Mouse (Mus musculus): Measurements from ENCODE around the gene Cpm.

Gene Cpm

DNA sequence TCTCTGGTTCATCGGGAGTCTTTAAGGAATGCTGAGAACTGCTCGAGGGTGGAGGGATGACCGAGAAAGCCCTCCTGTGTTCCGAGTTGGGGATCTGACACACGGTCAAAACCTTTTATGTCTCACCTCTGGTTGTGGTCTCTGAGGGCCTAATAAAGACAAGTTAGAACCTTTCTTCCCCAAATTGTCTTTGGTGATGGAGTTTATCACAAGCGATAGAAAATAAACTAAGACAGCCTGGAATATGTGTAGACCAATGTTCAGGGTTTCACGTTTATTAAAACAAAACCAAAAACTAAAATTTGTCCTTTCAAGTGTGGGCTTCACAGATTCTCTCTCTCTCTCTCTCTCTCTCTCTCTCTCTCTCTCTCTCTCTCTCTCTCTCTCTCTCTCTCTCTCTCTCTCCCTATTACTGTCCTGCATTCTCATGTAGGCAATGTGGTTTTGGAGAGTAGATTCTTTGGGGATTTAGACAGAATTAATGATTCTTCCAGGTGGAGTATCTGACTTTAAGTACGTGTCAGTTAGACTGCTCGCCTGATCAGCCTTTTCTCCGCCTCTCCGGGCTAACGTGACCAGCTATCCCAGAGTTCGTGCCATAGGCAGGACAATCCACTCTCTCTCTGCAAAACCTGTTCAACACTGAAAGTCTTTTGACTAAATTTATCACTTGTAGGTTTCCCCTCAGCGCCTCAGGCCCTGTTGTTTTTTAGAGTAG, 35.1 kb downstream of the Cpm start:
- no peak for DNase-seq

- no peak for DNase-seq
These were observed 35.6 kb downstream of the Cpm start for GRCm38 (mm10) chr10:117664926-117665209.

DNA sequence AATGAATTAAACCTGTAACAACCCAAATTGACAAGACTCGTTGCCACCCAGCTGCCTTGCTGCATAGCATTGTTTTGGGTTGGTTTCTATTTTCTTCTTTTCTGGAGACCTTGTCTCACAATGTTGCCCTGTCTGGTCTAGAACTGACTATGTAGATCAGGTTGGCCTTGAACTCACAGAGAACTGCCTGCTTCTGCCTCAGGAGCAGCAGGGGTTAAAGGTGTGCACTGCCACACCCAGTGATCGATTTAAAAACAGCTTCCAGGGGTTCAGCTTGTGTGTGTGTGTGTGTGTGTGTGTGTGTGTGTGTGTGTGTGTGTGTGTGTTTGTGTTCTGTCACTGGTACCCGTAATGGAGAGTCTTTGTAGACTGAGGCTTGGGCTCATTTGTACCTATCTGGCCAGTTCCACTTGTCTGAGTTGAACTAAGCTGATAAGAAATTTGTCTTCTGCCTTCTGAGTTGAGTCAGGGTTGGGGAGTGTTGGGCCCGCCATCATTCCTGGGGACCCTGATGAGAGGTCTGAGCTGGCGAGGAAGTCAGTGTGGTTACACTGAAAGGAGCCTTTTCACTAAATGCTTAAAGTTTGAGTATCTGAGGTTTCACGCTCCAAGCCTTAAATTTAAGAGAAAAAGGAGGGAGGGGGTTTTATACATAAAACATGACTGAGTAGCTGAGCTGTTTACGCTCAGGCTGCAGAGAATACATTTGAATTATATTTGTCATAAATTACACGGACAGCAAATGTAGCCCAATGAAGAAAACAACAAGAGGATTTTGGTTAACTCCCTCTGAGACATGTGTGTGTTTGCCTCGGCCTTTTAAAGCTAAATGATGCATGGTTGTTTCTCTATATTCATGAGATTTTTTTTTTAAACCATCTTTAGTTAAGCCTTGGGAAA, 36.3 kb downstream of the Cpm start:
- no peak for DNase-seq

DNA sequence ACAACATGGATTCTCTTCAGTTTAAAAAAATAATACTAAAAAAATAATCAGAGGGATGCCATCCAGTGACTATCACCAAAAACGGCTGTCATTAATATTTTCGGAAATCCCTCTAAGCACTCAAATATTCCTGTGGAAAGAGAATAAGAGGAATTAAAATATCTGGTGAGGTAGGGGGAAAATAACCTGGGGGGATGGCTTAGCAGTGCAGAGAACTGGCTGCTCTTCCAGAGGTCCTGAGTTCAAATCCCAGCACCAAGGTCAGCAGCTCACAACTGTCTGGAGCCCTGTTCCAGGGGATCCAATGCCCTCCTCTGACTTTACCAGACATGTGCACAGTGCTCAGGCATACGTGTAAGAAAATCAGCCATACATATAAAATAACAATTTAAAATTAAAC, 37.1 kb downstream of the Cpm start:
- no peak for DNase-seq

GRCm38 (mm10) chr10:117666947-117667630, 37.8 kb downstream of the Cpm start:
- DNase-seq, result no peak

DNA sequence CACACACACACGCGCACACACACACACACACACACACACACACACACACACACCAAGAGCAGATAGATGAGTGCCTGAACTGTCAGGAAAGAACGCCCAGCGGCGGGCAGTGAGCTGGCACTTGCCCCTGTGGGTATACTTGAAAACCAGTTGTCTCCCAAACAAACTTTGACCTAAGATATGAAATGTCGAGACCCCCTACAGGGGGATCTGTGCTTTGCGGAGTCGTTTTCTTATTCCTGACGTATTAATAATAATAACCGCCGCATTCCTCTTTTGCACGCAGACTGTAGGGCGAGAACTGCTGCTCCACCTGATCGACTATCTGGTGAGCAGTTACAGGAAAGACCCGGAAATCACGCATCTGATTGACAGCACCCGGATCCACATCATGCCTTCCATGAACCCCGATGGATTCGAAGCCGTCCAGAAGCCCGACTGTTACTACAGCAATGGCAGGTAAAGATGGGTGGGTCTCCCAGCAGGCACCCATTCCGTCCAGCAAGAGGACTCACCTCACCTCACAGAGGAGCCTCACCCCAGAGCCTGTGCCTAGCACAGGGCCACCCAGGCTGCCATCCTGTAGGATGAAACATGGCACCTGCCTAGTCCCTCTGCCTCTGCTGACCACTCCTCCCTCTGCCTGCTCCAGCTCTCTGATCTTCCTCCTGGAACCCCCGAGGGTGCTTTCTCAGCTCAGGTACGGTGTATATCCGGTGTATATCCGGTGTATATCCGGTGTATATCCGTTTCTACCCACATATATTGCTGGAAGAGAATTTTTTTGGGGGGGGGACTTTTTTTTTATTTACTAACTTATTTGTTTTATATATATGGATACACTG, 38.6 kb downstream of the Cpm start:
- no peak for DNase-seq

- no peak for DNase-seq
These were observed 39.4 kb downstream of the Cpm start for GRCm38 (mm10) chr10:117668546-117669300.

- DNase-seq, result no peak
These were observed 40.3 kb downstream of the Cpm start for GRCm38 (mm10) chr10:117669449-117670090.

DNA sequence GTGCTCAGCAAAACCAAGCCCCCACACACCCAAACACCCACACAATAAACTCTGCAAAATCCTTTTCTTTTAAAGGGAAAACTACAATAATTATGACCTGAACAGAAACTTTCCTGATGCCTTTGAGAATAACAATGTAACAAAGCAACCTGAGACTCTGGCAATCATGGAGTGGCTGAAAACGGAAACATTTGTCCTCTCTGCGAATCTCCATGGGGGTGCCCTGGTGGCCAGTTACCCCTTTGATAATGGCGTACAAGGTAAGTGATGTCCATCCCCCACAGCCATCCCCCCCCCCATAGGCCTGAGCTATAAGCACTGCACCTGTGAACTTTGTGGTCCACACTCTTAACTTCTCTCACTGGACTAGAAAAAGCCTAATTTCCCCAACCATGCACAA, 40.8 kb downstream of the Cpm start:
- DNase-seq, result no peak

DNA sequence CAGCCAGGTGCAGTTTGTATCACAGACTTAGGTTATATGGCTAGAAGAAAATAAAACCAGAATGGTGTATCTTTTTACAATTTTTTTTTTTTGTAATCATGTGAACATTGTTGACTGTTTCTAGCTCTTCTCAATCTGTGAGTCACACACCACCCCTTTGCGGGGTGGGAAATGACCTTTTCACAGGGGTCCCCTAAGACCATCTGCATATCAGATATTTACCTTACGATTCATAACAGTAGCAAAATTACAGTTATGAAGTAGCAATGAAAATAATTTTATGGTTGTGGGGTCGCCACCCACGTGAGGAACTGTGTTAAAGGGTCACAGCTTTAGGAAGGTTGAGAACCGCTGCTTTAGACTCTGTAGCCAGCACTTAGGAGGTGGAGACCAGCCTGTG, 41.5 kb downstream of the Cpm start:
- no peak for DNase-seq

GRCm38 (mm10) chr10:117671266-117671665, 42.0 kb downstream of the Cpm start:
- no peak for DNase-seq

DNA sequence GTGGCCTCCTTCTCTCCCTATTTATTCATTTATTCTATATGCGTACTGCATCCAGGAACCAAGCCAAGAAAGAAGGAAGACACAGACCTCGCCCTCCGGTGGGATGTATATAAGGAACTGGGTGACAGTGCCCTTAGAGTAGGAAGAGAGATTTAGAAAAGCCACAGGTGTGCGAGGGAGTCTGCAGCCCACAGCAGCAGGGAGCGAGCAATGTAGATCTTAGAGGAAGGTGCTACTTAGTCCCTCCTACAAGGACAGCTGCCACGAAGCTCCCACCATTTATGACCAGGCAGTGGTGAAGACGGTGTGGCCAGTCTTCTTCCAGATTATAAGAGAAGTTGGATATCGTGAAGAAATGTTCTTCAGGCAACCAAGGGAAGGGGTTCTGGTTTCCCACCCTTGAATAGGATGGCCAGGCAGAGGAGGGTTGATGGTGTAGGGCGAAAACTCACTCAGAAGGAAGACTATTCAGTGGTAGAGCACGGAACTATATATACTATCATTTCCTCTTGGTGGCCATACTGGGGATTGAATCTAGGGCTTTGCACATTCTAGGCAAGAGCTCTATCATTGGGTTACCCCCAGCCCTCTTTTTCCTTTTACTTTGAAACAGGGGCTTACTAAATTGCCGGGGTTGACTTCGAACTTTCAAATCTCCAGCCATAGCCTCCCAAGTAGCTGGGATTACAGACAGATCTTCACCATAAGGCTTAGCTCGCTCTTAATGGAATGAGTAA, 42.8 kb downstream of the Cpm start:
- DNase-seq, result no peak

DNA sequence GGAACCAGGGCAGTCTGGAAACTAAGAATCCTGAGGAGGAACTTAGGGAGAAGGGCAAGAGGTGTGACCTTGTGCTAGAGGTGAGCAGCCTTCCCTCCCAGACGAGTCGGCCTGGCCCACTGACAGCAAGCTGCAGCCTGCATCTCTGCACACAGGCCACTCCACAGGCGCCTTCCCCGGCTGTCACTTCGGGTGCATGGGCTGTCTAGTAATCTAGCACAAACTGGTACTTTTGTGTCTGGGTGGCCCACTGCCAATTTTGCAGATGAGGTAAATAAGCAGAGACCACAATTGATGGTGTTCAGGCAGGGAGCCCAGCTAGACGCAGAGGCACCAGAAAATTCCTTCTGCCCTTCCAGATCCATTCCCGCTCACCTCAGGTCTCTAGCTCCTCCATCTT, 43.4 kb downstream of the Cpm start:
- DNase-seq, result no peak

- no peak for DNase-seq
These were observed 44.6 kb downstream of the Cpm start for GRCm38 (mm10) chr10:117673913-117674312.

DNA sequence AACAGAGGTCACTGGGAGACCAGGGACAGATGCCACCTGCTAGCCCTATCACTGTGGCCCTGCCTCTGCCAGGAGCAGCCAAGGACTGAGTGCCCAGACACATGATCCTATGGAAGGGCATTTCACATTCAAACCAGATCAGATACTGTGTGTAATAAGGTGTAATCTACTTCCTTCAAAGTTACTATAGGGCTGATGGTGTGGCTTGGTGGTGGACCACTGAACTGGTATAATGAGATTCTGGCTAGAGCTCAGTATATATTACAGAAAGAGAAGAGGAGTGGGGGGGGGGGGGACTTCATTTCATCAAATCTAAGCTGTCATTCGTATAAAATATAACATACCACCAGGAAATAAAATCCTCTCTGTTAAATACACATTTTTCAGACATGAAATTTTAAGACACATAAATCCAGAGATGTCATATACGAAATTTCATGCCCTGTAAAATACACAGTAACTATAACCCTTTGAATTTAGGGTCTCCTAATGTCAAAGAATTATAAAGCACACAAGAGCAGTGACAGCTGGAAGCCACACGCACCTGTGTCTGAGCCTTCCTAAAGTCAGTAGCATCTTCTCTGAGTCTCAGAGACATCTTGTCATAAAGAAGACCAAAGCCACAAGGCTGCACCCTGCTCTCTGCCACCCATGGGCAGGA, 45.2 kb downstream of the Cpm start:
- DNase-seq, result no peak

DNA sequence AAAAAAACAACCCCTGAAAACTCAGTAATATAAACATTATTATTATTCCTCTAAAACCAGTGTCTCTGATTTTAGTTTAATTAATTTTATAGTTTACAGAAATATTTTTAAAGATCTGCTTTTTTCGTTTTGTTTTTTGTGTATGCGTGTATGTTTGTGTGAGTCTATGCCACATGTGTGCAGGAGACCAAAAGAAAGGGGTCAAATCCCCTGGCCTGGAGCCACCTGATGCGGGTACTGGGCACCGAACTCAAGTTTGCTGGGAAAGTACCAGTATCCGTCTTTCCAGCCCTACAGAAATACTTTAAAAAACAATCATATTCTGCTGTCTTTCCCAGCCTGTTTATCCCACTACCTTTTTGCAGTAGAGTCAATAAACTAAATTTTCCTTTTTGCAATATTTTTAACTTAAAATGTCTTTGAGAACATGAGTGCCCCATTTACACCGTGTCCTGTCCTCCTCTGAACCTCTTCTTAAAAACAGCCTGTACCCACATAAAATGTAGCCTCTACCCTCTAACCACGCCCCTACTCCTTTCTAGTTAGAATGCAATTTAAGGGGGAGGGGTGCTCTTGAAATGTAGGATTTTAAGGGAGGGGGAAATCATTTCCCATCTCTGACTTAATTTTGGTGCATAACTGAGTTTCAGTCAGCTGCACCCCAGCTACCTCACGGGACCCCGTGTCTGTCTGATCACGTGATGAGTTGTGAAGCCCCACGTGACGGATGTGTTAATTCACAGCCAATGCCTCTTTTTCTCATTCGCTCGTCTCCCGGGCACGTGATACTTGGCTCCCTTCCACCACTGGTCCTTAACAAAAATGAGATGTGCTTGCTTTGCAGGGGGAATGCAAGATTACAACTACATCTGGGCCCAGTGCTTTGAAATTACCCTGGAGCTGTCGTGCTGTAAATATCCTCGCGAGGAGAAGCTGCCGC, 46.1 kb downstream of the Cpm start:
- peak; percentile 51 for DNase-seq

- DNase-seq, result no peak
These were observed 46.8 kb downstream of the Cpm start for GRCm38 (mm10) chr10:117676036-117676643.

GRCm38 (mm10) chr10:117676644-117677313, 47.5 kb downstream of the Cpm start:
- DNase-seq, result no peak
